Mouse (Mus musculus): ENCODE measurements around the gene Mcpt9.

DNA sequence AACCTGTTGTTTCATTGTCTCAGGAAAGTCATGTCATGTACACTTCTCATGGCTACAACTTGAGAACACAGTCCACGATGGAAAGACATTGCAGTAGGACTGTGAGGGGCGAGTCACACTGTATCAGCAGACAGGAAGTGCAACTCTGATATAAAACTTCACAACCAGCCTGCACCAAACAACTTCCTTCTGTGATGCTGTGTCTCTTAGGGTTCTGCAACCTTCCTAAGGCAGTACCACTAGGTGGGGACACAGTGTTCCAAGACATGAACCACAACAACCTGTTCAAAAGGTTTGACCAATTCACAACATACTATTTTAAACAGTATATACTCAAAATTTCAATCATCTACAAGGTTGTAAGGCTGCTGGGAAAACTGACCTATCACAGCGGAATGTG lies 25.1 kb upstream of the Mcpt9 start:
- TF ChIP-seq CTCF (IDR thresholded peaks at IDR 0.05; ENCODE audit: low read depth, low read length) (no peak), POLR2AphosphoS5 (IDR thresholded peaks at IDR 0.05; ENCODE audit: insufficient replicate concordance, low read depth, low read length) (no peak), TAL1 (conservative IDR thresholded peaks at IDR 0.05; ENCODE audit: low read depth, low read length) (no peak), GATA1 (IDR thresholded peaks at IDR 0.05; ENCODE audit: borderline replicate concordance, low read length) (no peak)
